Mouse (Mus musculus): Measurements from ENCODE around the gene BC107364. TPM values are rescaled to one million over a fixed set of nuclear protein-coding genes. Genes with fewer than 3 reads are reported as not detected.
"Not testable (repeated sequence)": the region's sequence is repeated elsewhere in the genome, so short reads cannot be mapped to it uniquely, and the experiment has no call there.

BC107364 gene
- polyA plus RNA-seq, 1 experiment from 2014 or later: not detected

DNA sequence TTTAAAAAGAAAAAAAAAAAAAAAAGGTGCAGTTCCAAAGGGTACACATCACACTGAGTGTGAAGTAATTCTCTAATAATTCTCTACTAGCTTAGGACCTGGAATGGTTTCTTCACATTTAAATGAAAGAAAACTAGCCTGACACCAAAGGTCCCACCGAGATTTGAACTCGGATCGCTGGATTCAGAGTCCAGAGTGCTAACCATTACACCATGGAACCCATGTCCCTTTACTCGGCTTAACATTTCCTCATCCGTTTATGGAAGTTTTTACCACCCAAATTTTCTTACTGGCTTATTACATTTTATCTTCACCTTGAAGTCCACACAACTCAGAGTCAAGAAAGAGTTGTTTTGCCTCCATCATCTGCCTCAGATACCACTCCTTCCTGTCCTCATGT, 53.2 kb downstream of the BC107364 start:
- 0 out of 2 replicates have a peak, but pooled peaks cover 2% of the 10 kb centered on the region for H3K4me1 ChIP-seq (ENCODE audit: control insufficient read depth, insufficient read depth, low read length)
- no peak overlapping the region for H3K4me3 ChIP-seq (ENCODE audit: low read depth, low read length)
- no peak for ATAC-seq (ENCODE audit: insufficient number of reproducible peaks, low FRiP score, low TSS enrichment, low read depth)
- H3K9me3 ChIP-seq (ENCODE audit: control insufficient read depth, low read length): no peaks in the 10 kb centered on the region
- H3K36me3 ChIP-seq (ENCODE audit: control insufficient read depth, insufficient read depth, low read length): no peaks in the 10 kb centered on the region
- 2% methylated on average over 5 of the region's 5 CpGs for WGBS
- peak; percentile 71 for DNase-seq (ENCODE audit: low spot score)
- no peak overlapping the region for H3K27ac ChIP-seq (replicated peaks; ENCODE audit: low read depth, low read length)
- no peak overlapping the region for H3K4me2 ChIP-seq (ENCODE audit: low read depth, severe bottlenecking)
- peaks cover 40% of the 10 kb centered on the region for H3K27me3 ChIP-seq (ENCODE audit: control insufficient read depth, insufficient read depth, low read length)
- no peak overlapping the region for H3K9ac ChIP-seq (ENCODE audit: low read length)

- H3K4me3 ChIP-seq (ENCODE audit: low read depth, low read length): no peak overlapping the region
- H3K27me3 ChIP-seq (ENCODE audit: control insufficient read depth, insufficient read depth, low read length): peaks cover 21% of the 10 kb centered on the region
- no peak for DNase-seq (ENCODE audit: low spot score)
- H3K9ac ChIP-seq (ENCODE audit: low read length): no peak overlapping the region
- no peak overlapping the region for H3K4me2 ChIP-seq (ENCODE audit: low read depth, severe bottlenecking)
- no peak overlapping the region for H3K27ac ChIP-seq (replicated peaks; ENCODE audit: low read depth, low read length)
- no peaks in the 10 kb centered on the region for H3K36me3 ChIP-seq (ENCODE audit: control insufficient read depth, insufficient read depth, low read length)
- H3K4me1 ChIP-seq (ENCODE audit: control insufficient read depth, insufficient read depth, low read length): 0 out of 2 replicates have a peak, but pooled peaks cover under 1% of the 10 kb centered on the region
- H3K9me3 ChIP-seq (ENCODE audit: control insufficient read depth, low read length): no peaks in the 10 kb centered on the region
- WGBS: 95% methylated on average over 7 of the region's 7 CpGs
- no peak for ATAC-seq (ENCODE audit: insufficient number of reproducible peaks, low FRiP score, low TSS enrichment, low read depth)
Measured at GRCm38 (mm10) chr3:96396857-96397256, 55.2 kb downstream of the BC107364 start.

DNA sequence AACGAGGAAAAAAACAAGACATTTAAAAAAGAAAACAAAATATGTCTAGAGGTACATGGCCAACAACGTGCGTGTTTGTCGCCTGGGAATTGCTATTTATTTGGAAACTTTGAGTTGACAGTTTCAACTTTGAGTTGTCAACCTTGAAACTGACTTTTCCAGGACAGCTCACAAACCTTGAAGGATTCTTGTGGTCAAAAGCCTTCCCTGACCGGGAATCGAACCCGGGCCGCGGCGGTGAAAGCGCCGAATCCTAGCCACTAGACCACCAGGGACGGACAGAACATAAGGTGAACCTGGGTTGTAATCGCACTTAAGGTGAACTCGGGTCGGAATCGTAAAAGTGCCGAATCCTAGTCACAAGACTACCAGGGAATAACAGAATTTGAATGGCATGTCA, 64.9 kb downstream of the BC107364 start:
- not testable (repeated sequence) for H3K4me1 ChIP-seq (ENCODE audit: control insufficient read depth, insufficient read depth, low read length); H3K4me2 ChIP-seq (ENCODE audit: low read depth, severe bottlenecking); ATAC-seq (ENCODE audit: insufficient number of reproducible peaks, low FRiP score, low TSS enrichment, low read depth); H3K27me3 ChIP-seq (ENCODE audit: control insufficient read depth, insufficient read depth, low read length); DNase-seq (ENCODE audit: low spot score); H3K9ac ChIP-seq (ENCODE audit: low read length); H3K9me3 ChIP-seq (ENCODE audit: control insufficient read depth, low read length); H3K27ac ChIP-seq (replicated peaks; ENCODE audit: low read depth, low read length); H3K36me3 ChIP-seq (ENCODE audit: control insufficient read depth, insufficient read depth, low read length); H3K4me3 ChIP-seq (ENCODE audit: low read depth, low read length)
- no CpG with 5 or more reads among the region's 18 CpGs for WGBS

Other genes with a start within 250 kb of the BC107364 start
- 68.2 and 68.9 TPM in 2 replicates for gene Bola1, start 232.6 kb downstream of the BC107364 start, polyA plus RNA-seq (2014; fragmentation: Nextera tagmentation; extraction: Ambion mirVana)
- 1.6 TPM in 1 of 2 replicates, not detected in the other for gene Hist2h2ab, start 232.4 kb downstream of the BC107364 start, polyA plus RNA-seq (2014; fragmentation: Nextera tagmentation; extraction: Ambion mirVana)
- 12.6 and 13.5 TPM in 2 replicates for gene Hist2h2ac, start 231.4 kb downstream of the BC107364 start, polyA plus RNA-seq (2014; fragmentation: Nextera tagmentation; extraction: Ambion mirVana)
- 7.2 and 7.6 TPM in 2 replicates for gene Hist2h2be, start 231.2 kb downstream of the BC107364 start, polyA plus RNA-seq (2014; fragmentation: Nextera tagmentation; extraction: Ambion mirVana)
- gene Hist2h3c2, start 213.2 kb downstream of the BC107364 start, polyA plus RNA-seq (2014; fragmentation: Nextera tagmentation; extraction: Ambion mirVana): 9.2 and 10.6 TPM in 2 replicates
- gene Hist2h2aa2, start 212.0 kb downstream of the BC107364 start, polyA plus RNA-seq (2014; fragmentation: Nextera tagmentation; extraction: Ambion mirVana): 28.8 and 40.7 TPM in 2 replicates
- 14.6 and 15.5 TPM in 2 replicates for gene Hist2h2aa1, start 206.8 kb downstream of the BC107364 start, polyA plus RNA-seq (2014; fragmentation: Nextera tagmentation; extraction: Ambion mirVana)
- gene Hist2h3c1, start 205.6 kb downstream of the BC107364 start, polyA plus RNA-seq (2014; fragmentation: Nextera tagmentation; extraction: Ambion mirVana): 0.28 TPM in 1 of 2 replicates, not detected in the other
- gene Hist2h4, start 189.0 kb downstream of the BC107364 start, polyA plus RNA-seq (2014; fragmentation: Nextera tagmentation; extraction: Ambion mirVana): 5.4 and 5.7 TPM in 2 replicates
- gene Hist2h3b, start 183.7 kb downstream of the BC107364 start, polyA plus RNA-seq (2014; fragmentation: Nextera tagmentation; extraction: Ambion mirVana): 73.6 and 75.8 TPM in 2 replicates
- gene Hist2h2bb, start 182.6 kb downstream of the BC107364 start, polyA plus RNA-seq (2014; fragmentation: Nextera tagmentation; extraction: Ambion mirVana): 22.3 and 24.0 TPM in 2 replicates
- gene Fcgr1, start 158.3 kb downstream of the BC107364 start, polyA plus RNA-seq (2014; fragmentation: Nextera tagmentation; extraction: Ambion mirVana): 0.67 and 0.88 TPM in 2 replicates
- gene Hfe2, start 72.9 kb upstream of the BC107364 start, polyA plus RNA-seq (2014; fragmentation: Nextera tagmentation; extraction: Ambion mirVana): 1.7 and 1.8 TPM in 2 replicates
- 54.4 and 57.9 TPM in 2 replicates for gene Txnip, start 105.7 kb upstream of the BC107364 start, polyA plus RNA-seq (2014; fragmentation: Nextera tagmentation; extraction: Ambion mirVana)
- gene Gm16253, start 124.7 kb upstream of the BC107364 start, polyA plus RNA-seq (2014; fragmentation: Nextera tagmentation; extraction: Ambion mirVana): 0.69 and 1.0 TPM in 2 replicates
- gene Polr3gl, start 141.9 kb upstream of the BC107364 start, polyA plus RNA-seq (2014; fragmentation: Nextera tagmentation; extraction: Ambion mirVana): 18.8 and 22.8 TPM in 2 replicates
- gene Ankrd34a, start 144.3 kb upstream of the BC107364 start, polyA plus RNA-seq (2014; fragmentation: Nextera tagmentation; extraction: Ambion mirVana): 1.5 and 1.7 TPM in 2 replicates
- 5.7 and 6.4 TPM in 2 replicates for gene Lix1l, start 148.8 kb upstream of the BC107364 start, polyA plus RNA-seq (2014; fragmentation: Nextera tagmentation; extraction: Ambion mirVana)
- gene Rbm8a, start 177.6 kb upstream of the BC107364 start, polyA plus RNA-seq (2014; fragmentation: Nextera tagmentation; extraction: Ambion mirVana): 240 and 241 TPM in 2 replicates
- 48.4 and 49.2 TPM in 2 replicates for gene Pex11b, start 183.1 kb upstream of the BC107364 start, polyA plus RNA-seq (2014; fragmentation: Nextera tagmentation; extraction: Ambion mirVana)
- 0.11 and 0.34 TPM in 2 replicates for gene Gm42957, start 183.2 kb upstream of the BC107364 start, polyA plus RNA-seq (2014; fragmentation: Nextera tagmentation; extraction: Ambion mirVana)
- 0.92 and 0.96 TPM in 2 replicates for gene Itga10, start 193.3 kb upstream of the BC107364 start, polyA plus RNA-seq (2014; fragmentation: Nextera tagmentation; extraction: Ambion mirVana)
- gene Ankrd35, start 217.8 kb upstream of the BC107364 start, polyA plus RNA-seq (2014; fragmentation: Nextera tagmentation; extraction: Ambion mirVana): 0.31 and 0.45 TPM in 2 replicates
- 41.4 and 42.8 TPM in 2 replicates for gene Pias3, start 244.1 kb upstream of the BC107364 start, polyA plus RNA-seq (2014; fragmentation: Nextera tagmentation; extraction: Ambion mirVana)

All from limb, embryonic 11.5 days (tissue).